Mouse (Mus musculus) ovary, adult 18-20 months (tissue): ENCODE data around the gene Kng1.
A peak's percentile ranks its signal among the peaks of the same experiment; 100 is the strongest.

Source experiments
- DNase-seq: peaks from one replicate; pipeline ENCODE4 v3.0.0; 2022; ENCODE audit warnings: low spot score, mixed read lengths

Gene Kng1

DNA sequence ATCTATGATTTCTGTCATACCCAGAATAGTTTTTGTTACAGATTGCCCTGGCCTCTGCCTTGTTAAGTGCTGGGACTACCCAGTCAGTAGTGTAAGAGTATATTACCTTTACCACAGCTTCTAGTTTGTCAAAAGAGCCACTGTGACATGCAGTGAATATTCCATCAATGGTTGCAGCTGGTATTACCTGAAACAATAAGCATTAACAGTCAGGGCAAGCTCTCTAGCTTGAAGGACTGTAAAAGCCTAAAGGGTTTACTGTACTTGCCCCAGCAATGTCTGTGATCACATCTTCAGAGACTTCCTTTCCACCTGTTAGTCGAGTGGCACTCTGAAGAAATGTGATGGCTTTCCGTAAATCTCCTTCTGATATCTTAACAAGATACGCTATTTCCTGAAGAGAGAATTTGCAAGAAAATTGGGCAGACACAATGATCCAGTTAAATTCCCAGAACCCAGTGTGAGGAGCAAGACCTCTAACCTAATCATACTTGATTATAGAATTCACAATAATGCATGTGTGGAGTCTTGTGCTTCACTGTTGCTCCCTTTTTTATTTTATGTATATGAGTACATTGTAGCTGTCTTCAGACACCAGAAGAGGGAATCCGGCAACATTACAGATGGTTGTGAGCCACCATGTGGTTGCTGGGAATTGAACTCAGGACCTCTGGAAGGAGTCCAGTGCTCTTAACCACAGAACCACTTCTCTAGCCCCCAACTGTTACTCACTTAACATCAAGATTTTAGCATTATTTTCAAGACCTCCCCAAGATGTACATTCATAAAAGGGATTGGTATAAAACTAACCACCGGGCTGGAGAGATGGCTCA is 56.9 kb downstream of the Kng1 start:
- DNase-seq = no peak

DNA sequence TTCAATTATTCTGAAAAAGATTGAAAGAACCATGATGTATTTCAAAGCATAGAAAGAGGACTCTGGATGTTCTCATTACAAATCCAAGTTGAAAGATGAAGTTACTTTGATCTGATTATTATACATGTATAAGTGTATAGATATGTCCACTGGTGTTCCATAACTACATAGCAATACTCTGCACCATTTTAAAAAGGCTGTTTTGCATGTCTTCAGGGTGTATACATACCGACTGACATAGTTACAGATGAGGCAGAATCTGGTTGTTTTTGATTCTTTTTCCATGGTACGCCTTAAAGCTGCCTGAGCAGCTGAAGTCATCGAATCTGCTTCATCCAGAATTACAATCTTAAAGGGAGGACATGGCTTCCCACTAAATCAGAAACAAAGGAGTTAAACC is 57.8 kb downstream of the Kng1 start:
- DNase-seq = no peak

DNA sequence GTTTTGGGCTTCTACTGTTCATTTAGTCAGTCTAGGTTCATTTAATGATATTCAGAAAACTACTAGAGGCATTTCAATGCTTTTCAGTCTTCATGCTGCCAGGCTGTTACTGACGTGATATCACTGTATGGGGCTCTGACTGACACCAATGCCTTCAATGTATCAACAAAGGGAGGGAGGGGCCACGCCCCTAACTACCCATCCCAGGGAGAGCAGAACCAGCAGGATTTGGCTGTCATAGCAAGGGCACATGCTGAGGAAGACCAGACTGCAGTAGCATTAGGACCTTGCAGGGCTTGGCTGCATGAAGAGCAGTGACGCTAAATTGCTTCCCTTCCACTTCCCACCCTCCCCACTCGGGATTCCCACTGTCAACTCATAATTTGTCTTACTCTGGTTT is 59.5 kb downstream of the Kng1 start:
- DNase-seq = no peak

DNA sequence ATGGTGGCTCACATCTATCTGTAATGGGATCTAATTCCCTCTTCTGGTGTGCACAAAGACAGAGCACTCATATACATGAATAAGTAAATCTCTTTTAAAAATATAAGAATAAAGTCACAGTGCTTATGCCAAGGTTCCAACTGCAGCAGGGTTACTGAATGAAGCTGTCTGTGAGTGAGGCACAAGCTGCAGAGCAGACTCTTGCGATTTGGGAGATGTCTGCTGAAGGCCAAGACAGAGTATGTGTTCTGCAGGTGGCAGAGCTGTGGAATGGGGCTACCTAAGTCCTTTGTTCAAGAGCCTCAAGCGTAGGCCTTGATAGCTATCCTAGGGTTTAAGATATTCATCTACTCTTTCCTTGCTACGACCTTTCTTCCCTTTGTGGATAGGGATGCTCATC is 64.8 kb downstream of the Kng1 start:
- no peak for DNase-seq

DNA sequence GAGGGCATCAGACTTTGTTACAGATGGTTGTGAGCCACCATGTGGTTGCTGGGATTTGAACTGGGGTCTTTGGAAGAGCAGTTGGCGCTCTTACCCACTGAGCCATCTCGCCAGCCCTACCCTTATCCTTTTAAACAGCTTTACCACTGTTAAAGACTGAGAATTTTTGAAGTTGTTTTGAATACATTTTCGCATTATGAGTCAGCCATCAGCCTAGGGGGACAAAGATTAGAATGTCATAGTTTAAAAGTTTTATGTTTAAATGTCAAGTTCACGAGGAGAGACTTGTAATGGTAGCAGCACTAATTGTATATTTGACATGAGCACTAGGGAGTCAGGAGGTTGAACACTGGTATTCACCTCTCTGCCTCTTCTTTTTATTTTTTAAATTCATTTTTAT is 65.4 kb downstream of the Kng1 start:
- DNase-seq = no peak

DNA sequence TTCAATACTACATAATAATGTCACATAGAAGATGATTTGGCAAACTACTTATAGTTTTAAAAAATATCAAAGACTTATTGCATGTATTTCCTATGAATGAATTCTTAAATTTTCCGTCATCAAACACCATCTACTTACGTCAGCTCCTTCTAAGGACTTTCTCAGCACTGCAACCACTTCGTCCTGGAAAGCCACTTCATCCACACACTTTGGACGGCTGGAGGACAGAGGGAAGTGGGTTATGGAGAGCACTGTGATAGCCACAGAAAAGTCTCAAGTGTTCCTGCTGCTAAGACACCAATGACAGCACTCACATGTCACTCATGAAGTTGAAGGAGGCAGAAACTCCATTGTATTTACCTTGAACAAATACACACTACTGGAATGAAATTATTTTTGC is 66.7 kb downstream of the Kng1 start:
- no peak for DNase-seq

DNA sequence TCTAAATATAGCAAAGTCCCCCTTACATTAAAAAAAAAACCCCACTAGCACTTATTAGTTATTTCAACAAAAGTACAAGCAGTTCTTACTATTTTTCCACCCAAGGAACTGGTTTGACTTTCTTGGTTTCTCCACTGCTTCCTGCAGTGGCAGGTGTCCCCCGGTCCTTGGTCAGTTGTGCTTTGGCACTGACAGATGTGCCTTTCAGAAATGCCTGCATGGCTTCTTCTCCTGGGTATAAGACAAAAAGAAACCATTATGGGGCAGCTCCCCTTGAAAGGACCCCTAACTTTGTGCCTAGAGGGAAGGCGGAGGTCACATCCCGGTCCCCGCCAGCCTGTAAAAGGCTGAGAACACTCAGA is 69.6 kb downstream of the Kng1 start:
- no peak for DNase-seq

DNA sequence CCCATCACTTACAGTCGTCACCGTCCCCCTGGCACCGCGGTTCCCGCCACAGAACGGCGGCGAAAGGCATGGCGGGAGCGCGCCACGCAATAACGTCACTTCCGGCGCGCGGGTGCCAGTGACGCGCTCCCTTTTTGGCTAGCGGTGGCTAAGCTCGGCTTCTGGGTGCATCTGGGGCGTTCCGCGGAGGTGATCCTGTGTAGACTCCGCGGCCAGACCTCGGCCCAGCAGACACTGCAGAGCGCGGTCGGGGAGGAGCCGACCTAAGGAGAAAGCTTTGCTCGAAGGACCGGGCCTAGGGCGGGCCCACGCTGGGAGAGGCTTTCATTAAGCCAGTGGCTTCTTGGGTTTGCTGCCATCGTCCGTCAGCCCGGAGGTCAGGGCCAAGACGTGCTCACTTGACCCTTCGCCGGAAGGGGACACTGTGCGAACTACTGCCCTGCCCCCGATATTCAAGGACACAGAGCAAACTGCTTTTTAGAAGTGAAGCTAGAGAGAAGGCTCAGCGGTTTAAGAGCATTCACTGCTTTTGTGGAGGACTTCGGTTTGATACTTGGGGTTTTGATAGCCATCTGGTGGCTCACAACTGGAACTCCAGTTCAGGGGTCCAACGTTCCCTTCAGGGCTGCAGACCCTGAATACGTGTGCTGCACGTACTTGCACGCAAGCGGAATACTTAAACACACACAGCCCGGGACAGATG is 70.2 kb downstream of the Kng1 start, which contains the start of gene Rfc4:
Gene Rfc4, minus strand, starts transcription at position 65 of the 703 bp plus-strand sequence.
- peak; percentile 79 for DNase-seq

DNA sequence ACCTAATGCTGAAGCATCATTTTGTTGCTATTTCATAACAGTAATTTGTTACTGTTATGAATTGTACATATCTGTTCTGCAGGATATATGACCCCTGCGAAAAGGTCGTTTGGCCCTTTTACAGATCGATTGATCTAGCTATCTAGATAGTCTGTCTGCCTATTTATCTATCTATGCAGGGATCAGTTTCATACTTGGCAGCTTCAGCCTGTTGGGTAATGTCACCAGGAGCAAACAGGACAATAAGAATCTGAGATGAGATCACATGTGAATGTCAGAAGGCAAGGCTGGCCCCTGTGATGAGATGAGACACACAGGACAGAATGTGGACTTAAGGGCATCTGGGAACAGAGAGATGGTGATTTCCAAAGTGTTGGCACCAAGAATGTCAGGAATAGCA is 72.6 kb downstream of the Kng1 start:
- DNase-seq = no peak
